Mouse (Mus musculus): Measurements from ENCODE around the gene Rad52. TPM values are rescaled to one million over a fixed set of nuclear protein-coding genes. Genes with fewer than 3 reads are reported as not detected.

Gene Rad52
- polyA plus RNA-seq, 1 experiment from 2014 or later, result 16.5 TPM

DNA sequence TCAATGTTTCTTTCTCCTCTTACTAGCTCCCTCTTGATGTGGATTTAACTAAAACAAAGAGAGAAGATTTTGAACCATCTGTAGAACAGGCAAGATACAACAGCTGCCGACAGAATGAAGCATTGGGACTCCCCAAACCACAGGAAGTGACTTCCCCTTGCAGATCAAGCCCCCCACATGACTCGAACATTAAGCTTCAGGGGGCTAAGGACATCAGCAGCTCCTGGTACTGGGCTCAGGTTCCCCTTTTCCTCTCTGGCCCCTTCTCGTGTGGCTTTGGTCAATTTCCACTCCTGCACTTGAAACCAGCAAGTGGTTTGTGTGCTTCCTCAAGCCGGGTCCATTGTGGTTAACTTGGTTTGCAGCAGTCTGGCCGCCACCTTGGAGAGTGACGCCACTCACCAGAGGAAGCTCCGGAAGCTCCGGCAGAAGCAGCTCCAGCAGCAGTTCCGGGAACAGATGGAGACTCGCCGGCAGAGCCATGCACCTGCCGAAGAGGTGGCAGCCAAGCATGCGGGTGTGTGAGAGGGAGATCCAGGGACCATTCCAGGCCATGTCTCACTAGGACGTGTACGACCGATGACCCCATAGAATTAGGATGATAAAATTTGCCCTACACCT, 16.2 kb downstream of the Rad52 start:
- DNase-seq (ENCODE audit: low spot score), result no peak
- Histone ChIP-seq H3K27me3 (ENCODE audit: insufficient read depth, poor library complexity, severe bottlenecking) (no peaks in the 10 kb centered on the region), H3K4me3 (no peak overlapping the region), H3K27ac (no peak overlapping the region), H3K4me1 (no peaks in the 10 kb centered on the region), H3K36me3 (peaks cover 81% of the 10 kb centered on the region), H3K9me3 (no peaks in the 10 kb centered on the region)
- WGBS, result 87% methylated on average over 16 of the region's 16 CpGs

DNA sequence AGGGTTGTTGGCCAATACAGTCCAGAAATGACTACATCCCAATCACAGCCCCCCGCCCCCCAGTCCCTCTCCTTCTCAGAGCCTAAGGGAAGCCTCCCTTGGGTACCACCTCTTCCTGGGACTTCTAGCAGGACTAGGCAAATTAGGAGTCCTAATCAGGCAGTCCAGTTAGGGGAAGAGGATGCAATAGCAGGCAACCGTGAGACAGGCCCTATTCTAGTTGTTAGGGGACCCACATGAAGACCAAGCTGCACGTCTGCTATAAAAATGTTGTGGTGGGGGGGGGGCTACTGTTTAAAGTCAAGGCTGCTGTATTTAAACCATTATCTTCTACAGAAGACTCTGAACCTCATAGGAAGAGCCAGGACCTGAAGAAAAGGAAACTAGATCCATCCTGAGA, 19.6 kb downstream of the Rad52 start:
- Histone ChIP-seq H3K27ac (no peak overlapping the region), H3K4me3 (no peak overlapping the region), H3K27me3 (ENCODE audit: insufficient read depth, poor library complexity, severe bottlenecking) (no peaks in the 10 kb centered on the region), H3K4me1 (no peaks in the 10 kb centered on the region), H3K9me3 (no peaks in the 10 kb centered on the region), H3K36me3 (peaks cover 86% of the 10 kb centered on the region)
- DNase-seq (ENCODE audit: low spot score), result no peak
- 91% methylated on average over 3 of the region's 3 CpGs for WGBS

DNA sequence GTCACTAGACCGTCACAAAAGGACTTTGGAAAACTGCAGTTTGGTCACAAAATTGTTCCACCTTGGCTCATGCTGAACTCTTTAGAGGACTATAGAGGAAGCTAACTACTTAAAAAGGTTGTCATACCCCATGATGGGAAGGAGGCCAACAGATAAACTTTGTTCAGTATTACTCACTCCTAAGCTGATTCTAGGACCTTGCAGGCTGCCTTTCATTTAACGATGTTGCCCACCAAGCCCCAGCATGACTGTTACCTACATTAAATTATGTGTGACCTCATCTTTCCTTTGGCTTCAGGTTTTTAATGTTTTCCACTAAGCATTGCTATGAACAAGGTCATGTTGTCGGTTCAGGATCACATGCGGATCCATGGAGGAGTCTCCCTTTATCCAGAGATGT, 20.0 kb downstream of the Rad52 start:
- Histone ChIP-seq H3K36me3 (peaks cover 87% of the 10 kb centered on the region), H3K27me3 (ENCODE audit: insufficient read depth, poor library complexity, severe bottlenecking) (no peaks in the 10 kb centered on the region), H3K27ac (no peak overlapping the region), H3K9me3 (no peaks in the 10 kb centered on the region), H3K4me3 (no peak overlapping the region), H3K4me1 (no peaks in the 10 kb centered on the region)
- 92% methylated on average over 4 of the region's 4 CpGs for WGBS
- DNase-seq (ENCODE audit: low spot score), result no peak

DNA sequence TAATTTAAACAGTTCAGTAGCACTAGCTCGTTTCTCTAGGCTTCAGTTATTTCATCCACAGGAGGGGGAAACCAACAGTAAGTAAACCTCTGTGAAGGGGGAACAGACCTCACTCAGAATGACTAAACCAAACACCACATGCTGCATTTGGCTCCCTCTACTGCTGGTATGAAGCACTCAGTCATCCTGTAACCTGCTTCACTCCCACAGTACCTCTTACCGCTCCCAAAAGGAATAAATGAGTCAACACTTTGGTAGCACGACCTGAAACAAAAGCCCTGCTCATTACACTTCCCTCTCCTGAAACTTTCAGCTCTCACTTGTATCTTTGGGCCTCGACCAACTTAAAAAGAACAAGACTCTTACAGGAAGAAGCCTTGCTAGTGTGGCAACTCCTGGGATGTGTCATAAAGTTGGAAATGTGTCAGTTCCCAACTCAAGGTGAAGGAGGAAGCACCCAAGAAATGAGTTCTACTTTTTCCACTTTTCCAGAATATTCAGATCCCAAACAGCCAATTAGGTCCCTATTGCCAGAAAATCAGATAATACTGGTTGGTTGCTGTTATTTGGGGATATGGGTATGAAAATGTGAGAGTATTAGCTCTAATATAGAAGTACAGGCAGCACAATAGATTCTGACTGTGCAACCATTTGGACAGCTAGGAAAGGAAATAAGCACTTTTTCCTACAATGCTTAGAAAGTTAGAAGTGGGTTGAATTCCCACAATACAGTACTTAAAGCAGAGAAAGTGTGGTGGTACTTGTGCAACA, 21.9 kb downstream of the Rad52 start:
- DNase-seq (ENCODE audit: low spot score), result no peak
- Histone ChIP-seq H3K27me3 (ENCODE audit: insufficient read depth, poor library complexity, severe bottlenecking) (no peaks in the 10 kb centered on the region), H3K36me3 (peaks cover 94% of the 10 kb centered on the region), H3K4me1 (no peaks in the 10 kb centered on the region), H3K4me3 (no peak overlapping the region), H3K9me3 (no peaks in the 10 kb centered on the region), H3K27ac (no peak overlapping the region)
- 49% methylated on average over 4 of the region's 4 CpGs for WGBS

Other genes starting within 250 kb of the Rad52 start
- 17.6 and 22.5 TPM in 2 replicates for gene Erc1, start 54.5 kb upstream of the Rad52 start, polyA plus RNA-seq (2016; fragmentation: Nextera tagmentation; extraction: Ambion mirVana)
- gene Wnk1, start 136.0 kb downstream of the Rad52 start, polyA plus RNA-seq (2016; fragmentation: Nextera tagmentation; extraction: Ambion mirVana), result 68.6 and 71.9 TPM in 2 replicates
- gene Ninj2, start 190.7 kb downstream of the Rad52 start, polyA plus RNA-seq (2016; fragmentation: Nextera tagmentation; extraction: Ambion mirVana), result not detected in 2 replicates

All from heart, embryonic 10.5 days (tissue).